Mouse (Mus musculus) layer of hippocampus, postnatal 36 days (tissue): ENCODE data around the gene Ptpdc1. TPM values are rescaled to one million over a fixed set of nuclear protein-coding genes. Genes with fewer than 3 reads are reported as not detected.

Source experiments
- DNase-seq, 2 experiments: peaks; one replicate each; pipeline ENCODE4 v3.0.0; 2022
- total RNA-seq, 2 experiments: library from RNA; stranded (reverse); gene quantifications; 2 replicates each; pipeline ENCODE4 v1.2.3; 2021

Gene Ptpdc1
- total RNA-seq, 2 experiments from 2014 or later, result 42.5 to 47.1 TPM

DNA sequence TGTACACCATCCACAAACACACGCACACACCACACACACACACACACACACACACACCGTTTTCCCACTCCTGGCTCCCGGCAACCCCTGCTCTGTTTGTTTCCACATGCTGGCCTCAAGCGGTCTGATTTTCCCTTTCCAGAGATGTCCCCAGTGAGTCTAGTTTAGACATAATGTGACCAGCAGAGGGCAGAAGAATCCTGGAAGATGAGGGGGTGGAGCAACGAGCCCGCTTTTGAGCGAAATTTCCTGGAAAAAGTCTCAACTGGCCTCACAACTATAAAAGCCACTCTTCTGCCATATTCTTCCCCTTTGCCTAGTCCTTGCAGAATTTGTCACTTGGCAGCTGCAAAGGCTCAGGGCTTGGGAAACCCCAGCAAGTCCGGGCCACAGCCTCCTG is 30.2 kb upstream of the Ptpdc1 start:
- DNase-seq, result peak; percentile 16 to 45

DNA sequence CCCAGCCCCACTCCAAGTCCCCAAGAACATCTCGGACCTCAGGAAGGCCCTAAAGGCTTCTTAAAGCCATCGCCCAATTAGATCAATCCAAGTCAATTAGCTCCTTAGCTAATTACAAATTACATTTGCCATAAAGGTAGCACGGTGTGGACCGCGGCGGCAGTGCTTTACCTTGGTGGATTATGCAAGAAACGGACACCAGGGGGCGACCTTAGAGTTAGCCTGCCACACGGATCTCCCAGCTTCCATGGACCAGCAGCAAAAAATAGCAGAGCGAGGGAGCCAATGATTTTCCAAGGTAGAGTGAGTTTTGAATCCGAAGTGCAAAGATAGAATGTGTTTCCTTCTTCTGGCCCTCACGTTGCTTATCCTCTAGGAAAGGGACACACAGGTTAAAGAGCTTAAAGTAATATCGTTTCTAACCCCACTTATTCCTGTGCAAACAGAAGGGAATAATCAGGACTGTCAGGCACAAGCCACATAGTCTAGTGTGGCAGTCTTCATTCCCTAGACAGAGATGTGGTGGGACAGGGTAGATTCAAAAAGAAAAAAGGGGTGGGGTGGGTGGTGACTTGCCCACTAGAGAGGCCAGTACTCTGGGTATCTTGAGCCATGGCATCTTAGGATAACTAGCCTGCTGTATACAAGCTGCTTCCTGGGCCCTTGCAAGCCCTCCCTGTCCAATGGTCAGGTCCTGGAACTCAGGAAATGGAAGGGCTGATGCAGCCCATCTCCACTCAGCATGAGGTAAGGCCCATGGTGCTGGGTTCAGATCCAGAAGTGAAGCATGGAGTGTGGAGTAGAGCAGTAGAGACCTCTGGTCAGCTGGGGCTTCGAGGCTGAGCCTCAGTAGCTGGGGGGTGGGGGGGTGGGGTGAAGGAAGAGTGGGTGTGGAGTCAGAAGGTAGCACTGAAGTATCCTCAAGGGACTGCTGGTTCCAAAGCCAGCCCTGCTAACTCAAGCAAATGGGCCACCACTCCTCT is 28.6 kb upstream of the Ptpdc1 start:
- DNase-seq, result peak; percentile 36 to 63

DNA sequence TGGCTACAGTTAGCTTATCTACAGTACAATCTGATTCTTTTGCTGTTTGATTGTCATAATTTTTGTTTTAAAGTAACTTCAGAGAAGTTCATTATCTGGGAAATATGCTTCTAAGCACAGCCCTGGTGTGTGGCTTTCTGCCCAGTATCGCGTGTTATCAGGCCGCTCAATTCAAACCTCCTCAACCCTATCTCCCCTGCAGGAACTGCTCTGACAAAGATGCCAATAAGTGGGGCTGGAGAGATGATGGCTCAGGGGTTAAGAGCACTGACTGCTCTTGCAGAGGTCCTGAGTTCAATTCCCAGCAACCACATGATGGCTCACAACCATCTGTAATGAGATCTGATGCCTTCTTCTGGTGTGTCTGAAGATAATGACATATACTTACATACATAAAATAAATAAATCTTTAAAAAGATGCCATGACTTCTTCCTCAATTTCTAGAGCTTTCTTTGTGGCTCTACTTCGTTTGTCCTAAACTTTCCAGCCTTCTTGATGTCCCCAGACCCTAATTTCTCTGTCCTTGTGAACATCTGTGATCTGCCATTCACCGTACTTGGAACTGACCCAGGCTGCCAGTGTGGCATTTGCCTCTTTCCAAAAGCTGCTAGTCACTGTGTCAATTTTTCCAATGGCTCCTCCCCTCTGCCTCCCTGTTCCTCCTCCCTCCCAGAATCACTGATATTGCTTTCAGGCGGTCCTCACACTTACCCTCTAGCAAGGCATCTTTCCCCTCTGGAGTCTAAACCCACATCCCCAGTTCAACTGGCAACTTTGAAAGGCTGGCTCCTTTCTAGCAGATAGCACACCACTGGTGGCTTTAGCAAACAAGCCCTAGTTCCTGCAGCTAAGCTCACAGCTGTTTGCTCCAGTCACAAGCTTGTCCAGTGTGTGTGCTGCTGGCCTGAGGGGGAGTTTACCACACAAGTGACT is 25.9 kb upstream of the Ptpdc1 start:
- DNase-seq, result no peak

DNA sequence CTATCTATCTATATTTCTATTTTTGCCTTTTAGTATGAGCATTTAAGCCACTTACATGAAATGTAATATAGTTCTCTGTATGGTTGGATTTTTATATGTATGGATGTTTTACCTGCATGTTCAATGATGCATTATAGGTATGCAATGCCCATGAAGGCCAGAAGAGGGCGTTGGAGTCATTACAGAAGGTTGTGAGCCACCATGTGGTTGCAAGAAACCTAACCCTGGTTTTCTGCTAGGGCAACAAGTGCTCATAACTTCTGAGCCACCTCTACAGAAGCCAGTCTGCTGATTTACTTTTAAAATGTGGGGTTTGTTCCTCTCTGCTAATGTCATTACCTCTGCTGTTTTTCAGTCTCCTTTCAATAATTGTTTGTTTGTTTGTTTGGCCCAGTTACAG is 25.2 kb upstream of the Ptpdc1 start:
- DNase-seq, result no peak

DNA sequence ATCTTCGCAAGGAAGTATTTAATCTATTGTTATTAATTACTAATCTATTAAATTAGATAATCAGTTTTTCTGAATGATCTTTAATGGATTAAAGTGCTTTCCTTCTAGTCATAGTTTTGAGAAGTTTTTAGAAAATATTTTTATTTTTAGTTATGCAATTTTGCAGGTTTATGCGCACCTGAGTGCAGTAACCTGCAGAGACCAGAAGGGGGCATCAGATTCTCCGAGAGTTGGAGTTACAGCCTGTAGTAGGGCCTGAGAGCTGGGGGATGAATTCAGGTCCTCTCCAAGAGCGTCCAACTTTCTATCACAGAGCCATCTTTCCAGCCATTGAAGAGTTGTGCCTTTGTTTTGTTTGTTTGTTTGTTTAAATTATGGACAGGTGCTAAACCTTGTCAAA is 21.2 kb upstream of the Ptpdc1 start:
- DNase-seq, result no peak

DNA sequence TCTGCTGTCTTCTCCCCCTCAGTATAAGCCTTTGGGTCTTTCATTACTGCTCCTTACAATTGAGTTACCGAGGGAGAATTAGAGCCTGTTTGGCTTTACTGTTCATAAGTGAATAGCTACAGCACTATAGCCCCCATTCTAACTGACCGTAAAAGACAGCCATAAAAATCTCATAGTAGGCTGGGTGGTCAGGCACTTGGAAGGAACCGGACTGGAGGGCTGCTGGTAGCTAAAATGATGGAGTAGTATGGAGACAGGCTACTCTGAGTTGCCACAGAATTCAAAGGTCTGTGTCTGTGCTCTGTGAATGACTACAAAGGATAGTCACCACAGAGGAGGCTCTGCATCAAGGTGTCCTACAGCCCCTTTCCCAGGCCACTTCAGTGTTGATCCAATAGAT is 18.5 kb upstream of the Ptpdc1 start:
- DNase-seq, result no peak

DNA sequence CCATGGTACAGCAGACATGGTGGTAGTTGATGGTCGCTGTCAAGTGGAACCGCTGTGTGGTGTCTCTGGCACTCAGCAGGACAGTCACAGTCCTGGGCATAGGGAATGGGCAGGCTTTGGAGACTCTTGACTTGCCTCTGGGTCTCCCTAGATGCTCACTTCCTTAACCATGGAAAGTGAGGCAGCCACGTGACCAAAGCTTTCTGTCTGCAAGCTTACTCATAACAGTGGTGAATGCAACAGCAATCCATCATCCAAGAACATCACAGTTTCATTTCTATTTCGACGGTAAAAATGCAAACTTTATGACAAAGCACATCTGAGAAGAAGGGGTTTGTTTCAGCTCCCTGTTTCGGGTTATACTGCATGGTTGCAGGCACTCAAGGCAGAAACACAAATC is 17.6 kb upstream of the Ptpdc1 start:
- DNase-seq, result no peak

DNA sequence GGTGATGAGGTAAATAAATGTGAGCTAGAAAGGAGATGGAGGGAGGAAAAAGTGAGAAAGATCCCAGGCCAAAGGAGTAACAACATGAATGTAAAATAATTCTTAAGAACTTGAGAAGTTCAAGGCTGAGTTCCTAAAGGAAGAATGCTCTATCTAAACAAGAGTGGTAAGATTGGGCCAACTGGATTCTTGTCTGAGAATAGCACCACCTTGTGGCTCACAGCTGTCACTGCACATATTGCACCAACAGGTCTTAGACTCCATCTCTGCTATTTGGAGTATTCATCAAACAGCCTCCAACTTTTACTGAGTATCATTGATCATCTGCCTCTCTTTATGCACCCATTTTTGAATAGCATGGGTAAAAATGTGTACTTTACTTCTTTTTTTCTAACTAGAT is 14.1 kb upstream of the Ptpdc1 start:
- peak in 1 of 2 experiments; percentile 56 for DNase-seq

DNA sequence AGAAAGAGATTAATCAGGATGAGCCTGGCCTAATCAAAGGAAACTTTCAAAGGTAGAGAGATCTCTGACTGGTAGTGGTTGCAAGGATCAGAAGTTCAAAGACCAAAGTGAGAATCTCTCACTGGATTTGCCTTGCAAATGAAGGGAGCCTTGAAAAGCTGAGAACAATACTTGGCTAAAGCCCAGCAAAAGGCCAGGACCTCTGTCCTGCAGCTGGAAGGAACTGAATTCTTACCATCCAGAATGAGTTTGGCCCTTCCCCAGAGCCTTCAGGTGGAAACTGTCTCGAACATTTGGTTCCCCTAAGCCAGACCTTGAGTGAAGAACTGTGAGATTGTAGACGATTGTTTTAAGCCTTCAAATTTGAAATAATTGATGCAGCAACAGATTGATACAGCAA is 12.2 kb upstream of the Ptpdc1 start:
- DNase-seq, result no peak

DNA sequence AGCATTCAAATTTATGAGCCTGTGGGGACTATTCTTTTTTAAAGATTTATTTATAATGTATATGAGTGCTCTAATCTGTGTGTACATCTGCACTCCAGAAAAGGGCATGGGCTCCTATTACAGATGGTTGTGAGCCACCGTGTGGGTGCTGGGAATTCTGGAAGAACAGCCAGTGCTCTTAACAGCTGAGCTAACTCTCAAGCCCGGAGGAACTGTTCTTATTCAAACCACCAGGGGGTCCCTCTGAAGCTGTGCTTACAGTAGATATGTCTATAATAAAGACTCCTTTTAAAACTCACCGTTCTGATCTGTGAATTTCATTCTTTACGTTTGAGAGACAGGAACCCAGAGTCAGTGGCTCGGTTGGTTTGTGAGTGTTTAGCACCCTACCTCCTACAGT is 6.2 kb upstream of the Ptpdc1 start:
- no peak for DNase-seq

DNA sequence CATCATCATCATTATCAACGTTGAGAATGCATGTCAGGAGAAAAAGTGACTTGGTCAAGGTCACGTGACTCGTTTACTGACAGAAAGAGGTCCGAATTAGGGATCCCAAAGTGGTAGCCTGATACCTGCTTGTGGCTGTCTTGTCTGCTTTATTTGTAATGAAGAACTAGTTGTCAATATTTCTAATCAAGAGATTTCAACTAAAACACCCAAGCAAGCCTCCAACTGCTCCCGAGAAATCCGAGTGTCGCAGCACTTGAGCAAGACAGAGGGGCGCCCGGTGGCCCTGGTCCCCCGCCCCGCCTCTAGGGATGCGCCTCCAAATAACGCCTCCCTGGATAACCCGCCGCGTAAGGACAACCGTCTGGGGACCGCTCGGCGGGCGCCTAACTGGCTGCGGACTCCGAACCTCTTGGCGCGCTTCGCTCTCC is 481 bp downstream of the Ptpdc1 start:
- DNase-seq, result no peak

DNA sequence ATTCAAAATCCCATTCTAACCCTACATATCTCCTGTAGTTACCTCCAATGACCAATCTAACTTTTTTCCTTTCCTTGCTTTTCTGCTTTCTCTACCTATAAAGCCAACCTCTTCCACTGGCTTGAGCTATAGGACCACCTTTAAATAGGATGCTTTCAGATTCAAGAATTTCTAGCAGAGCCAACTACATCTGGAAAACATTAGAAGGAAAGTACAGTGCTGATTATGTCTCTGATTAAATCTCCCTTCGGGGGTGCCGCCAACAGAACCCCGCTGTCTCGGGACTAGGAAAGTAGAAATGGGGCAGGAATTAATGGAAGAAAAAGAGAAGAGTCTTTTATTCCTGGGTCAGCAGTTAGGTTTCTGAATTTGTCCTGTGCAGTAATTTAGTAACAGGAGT is 6.6 kb downstream of the Ptpdc1 start:
- DNase-seq, result no peak

DNA sequence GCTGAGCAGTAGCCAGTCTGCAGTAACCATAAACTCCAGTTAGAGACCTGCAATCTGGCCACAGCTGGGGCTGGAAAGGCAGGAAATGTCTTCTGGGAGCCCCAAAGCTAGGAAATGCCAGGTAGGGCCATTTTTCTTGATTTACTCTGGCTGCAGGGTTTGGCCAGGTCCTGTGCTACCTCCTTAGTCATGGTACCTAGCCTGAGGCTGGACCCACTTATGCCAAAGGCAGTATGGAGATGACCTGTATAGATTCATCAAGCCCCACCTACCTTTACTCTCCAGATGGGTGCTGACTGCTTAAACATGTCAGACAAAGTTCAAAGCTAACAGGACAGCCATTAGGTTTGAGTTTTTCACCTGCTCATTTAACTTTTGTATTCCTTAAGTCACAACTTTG is 7.7 kb downstream of the Ptpdc1 start:
- DNase-seq, result no peak

DNA sequence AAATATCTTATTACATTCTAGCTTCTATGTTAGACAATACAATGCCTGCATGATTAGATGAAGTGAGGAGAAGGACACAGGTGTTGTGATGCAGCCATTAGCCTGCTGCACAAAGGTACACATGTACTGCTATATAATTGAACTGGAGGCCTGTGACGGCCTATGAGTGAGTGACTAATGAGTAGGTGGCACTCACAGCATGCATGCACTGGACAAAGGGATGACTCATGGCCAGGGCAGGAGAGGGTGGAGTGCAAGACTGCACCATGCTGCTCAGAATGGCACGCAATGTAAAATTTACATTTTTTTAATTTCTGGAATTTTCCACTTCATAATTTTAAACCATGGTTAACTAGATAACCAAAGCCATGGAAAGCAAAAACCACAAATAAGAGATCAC is 10.9 kb downstream of the Ptpdc1 start:
- no peak for DNase-seq

DNA sequence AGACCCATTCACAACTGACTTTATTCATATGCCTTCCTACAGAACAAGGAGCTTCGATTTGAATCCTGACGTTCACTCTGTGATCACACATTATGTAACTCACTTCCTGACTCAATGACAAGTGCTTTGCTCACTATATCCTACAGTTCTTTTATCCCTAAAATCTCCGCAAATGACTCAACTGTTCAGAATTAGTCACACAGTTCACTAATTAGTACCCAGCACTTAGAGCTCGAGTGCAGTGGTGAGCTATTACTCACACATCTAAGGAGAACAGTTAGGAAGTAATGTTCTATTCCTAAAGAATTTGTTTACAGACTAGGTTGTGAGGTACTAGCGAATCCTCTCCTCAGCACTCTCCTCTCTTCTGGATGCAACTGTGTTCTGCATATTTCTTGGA is 16.4 kb downstream of the Ptpdc1 start:
- no peak for DNase-seq

DNA sequence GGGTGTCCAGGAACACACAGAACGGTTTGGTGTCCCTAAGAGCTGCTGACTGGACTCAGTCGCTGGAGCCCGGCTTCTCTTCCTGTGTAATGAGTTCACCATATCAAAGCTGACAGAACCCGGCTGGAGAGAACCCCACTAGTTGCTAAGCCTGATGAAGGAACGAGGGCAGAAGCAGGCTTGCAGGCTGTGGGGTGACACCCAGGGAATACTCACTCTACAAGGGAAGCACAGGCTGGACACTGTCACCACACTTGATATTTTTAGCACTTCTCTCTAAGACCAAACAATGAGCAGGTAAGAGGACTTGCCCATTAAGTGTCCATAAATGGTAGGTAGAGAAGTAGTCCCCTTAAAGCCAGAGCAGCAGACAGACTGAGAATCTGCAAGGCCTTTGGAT is 20.9 kb downstream of the Ptpdc1 start:
- DNase-seq, result no peak

DNA sequence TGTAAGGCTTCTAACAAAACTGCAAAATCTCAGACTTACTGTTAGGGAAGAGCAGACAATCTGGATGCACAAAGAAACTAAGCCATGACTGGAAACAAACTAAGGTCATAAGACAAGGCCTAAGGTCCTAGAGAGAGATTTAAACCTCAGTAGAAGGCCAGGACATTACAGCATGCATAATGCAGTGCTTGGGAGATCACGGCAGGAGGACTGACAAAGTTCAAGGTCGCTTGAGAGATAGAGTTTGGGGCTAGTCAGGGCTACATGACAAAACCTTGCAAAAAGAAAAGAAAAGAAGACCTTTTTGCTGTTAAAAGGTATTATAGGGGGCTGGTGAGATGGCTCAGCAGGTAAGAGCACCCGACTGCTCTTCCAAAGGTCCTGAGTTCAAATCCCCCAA is 22.2 kb downstream of the Ptpdc1 start:
- no peak for DNase-seq

DNA sequence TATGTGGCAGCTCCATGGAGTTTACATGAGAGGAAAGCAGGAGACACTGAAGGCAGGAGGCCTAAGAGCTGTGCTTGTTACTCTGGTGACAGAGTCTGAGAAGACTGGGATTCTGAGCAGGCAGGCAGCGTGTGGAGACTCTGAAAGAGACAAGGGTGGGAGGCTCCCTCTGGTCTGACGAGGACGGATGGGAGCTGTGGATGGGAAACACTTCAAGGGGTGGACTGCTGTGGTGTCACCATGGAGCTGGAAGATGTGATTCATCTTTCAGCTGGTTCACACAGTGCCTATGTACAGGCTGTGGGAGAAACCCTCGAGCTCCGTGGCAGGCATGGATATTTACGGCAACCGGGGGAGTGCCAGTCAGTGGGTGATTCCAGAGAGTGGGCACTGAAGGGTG is 30.9 kb downstream of the Ptpdc1 start:
- DNase-seq, result peak in 1 of 2 experiments; percentile 19

DNA sequence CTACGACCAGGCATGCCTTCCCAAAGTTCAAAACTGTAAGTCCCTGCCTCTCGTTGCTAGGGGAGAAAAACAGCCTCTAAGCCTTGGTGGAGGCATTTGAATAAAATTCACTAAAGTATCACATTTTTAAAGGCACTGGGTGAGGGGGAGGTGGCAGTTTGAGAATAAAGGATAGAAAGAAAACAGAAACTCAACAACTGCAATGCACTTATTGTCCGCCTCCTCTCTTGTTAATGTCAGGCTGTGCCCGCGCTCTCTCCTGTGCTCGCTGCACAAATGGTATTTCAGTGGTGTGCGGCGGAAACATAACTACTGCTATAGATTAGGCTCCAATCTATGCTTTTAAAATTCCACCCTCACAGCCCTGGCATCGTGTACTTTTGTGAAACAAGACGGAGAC is 31.4 kb downstream of the Ptpdc1 start:
- peak; percentile 35 to 39 for DNase-seq

DNA sequence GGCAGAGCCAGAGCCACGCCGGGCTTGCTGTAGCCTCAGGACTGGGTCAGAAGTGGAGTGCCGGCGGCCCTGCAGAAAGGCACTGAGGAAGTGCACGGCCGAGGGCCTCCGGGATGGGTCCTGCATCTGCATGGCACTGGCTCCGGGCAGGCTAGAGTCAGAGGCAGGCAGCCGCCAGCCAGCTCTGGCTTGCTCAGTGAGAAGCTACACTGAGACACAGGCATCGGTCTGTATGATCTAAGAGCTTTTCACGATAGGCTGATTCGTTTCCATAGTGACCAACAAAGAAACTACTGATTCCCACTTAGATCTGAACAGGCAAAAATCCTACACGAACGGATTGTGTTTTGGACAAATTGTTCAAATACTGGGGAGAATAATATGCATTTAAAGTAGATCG is 32.3 kb downstream of the Ptpdc1 start:
- peak; percentile 61 to 62 for DNase-seq

DNA sequence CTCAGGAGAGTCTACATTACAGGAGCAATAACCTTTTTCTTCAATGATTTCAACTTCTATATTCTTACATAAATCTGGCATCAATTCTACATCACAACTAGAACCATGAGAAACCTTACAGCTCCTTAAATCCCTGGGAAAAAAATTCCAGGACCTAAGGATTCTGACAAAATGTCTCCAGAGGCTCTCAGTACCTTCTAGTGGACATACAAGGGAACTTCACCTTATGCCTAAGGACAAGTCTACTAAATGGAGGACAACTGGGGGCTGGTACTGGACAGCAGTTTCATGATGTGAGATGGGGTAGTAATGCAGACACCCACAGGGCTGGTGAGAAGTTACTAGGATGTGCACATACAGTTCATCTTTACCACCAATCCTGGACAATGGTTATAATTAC is 34.7 kb downstream of the Ptpdc1 start:
- DNase-seq, result no peak

DNA sequence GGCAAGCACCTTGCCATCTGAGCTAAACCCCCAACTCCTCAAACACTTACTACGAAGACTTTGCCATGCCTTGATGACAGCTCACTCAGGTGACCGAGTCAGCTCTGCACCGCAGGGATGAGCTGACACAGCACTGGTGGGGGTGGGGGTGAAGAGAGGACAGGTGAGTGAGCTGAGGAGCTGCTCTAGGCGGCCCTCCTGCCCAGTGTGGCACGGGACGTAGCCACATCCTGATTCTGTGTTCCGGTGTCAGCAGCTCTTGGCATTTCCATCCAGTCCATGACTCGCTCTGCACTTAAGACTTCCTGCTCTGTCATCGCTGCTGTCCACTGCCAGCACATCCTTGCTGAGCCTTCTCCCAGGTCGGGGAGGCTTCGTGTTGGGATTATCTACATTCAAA is 38.1 kb downstream of the Ptpdc1 start:
- no peak for DNase-seq

DNA sequence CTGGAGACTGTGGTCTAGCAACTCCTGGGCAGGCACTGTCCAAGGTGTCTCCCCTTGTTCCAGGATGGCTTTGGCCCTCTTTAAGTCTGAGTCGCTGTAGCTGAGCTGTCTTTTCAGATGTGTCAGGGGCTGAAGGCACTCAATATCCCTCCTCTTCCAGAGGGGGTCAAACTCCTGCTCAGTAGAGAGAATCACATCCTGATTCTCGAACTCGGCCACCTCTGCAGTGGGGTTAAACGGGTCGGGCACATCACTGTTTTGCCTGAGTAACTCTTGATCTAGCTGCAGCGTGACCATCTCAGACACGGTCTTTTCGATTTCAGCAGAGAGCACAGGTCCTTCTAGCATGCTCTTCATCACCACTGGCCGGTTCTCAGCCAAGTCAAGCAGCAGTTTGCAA is 39.0 kb downstream of the Ptpdc1 start:
- DNase-seq, result no peak
